Mouse (Mus musculus): Measurements from ENCODE around the gene Eya4. TPM values are rescaled to one million over a fixed set of nuclear protein-coding genes. Genes with fewer than 3 reads are reported as not detected.

The Eya4 gene
- polyA plus RNA-seq, 2 experiments from 2014 or later, result 0.56 TPM; not detected in 1

- no peak for ATAC-seq
Observed at GRCm38 (mm10) chr10:23062719-23063118, 287.9 kb downstream of the Eya4 start.

- no peak for ATAC-seq
Observed at GRCm38 (mm10) chr10:23060694-23061060, 289.9 kb downstream of the Eya4 start.

- no peak for ATAC-seq
Observed at GRCm38 (mm10) chr10:23060041-23060693, 290.4 kb downstream of the Eya4 start.

GRCm38 (mm10) chr10:23053379-23053915 lies 297.1 kb downstream of the Eya4 start:
- no peak for ATAC-seq

Data from activated CD4-positive, CD25-positive, alpha-beta regulatory T cell, adult 4 months (primary cell).